Mouse (Mus musculus) CH12.LX (cell line): ENCODE measurements at regions not wholly inside any gene's neighbourhood (a gene's known extent, or its start where the extent isn't known, plus 50 kb on each side); places are given as distances from the start of the nearest gene placed in this dataset.

Source experiments
- DNase-seq: peaks from one replicate; pipeline ENCODE4 v3.0.0-alpha.2; 2013; ENCODE audit errors: extremely low read depth
- H3K27ac ChIP-seq: 2 replicates; pipeline ENCODE4 v1.5.1; 2012; ENCODE audit warnings: low read depth, mild to moderate bottlenecking, control low read depth, moderate library complexity; ENCODE audit not compliant: insufficient read depth
- H3K27me3 ChIP-seq: replicated peaks from 2 replicates; pipeline ENCODE3; 2012; ENCODE audit warnings: inconsistent platforms
- H3K36me3 ChIP-seq, 2 experiments: replicated peaks in 1 of 2; 2 replicates each; pipeline versions ENCODE3 to v1.6.1; 2012; ENCODE audit warnings: inconsistent platforms in 1 of 2, low read length in 1 of 2, mild to moderate bottlenecking in 1 of 2, mixed read lengths in 1 of 2, moderate library complexity in 1 of 2; ENCODE audit not compliant: control insufficient read depth in 1 of 2, insufficient read depth in 1 of 2
- H3K4me1 ChIP-seq, 2 experiments: 2 replicates each; pipeline ENCODE4 v1.6.1; 2012; ENCODE audit warnings: inconsistent platforms in 1 of 2, moderate library complexity in 1 of 2; ENCODE audit not compliant: insufficient read depth in 2 of 2, control insufficient read depth in 1 of 2
- H3K4me2 ChIP-seq: 2 replicates; pipeline ENCODE4 v1.6.1; 2012; ENCODE audit warnings: low read depth, mild to moderate bottlenecking, control low read depth; ENCODE audit not compliant: poor library complexity, insufficient read depth, severe bottlenecking
- H3K4me3 ChIP-seq, 3 experiments: fragments of 150-350 bp in 1 of 3; sonication (generic) in 1 of 3; replicated peaks in 1 of 3; 2 replicates each; pipeline versions ENCODE3 to v1.5.1; 2011 to 2012; ENCODE audit warnings: low read depth in 2 of 3, low read length in 2 of 3, mild to moderate bottlenecking in 2 of 3, moderate library complexity in 2 of 3, control low read depth in 1 of 3, improper control_type of control experiment in 1 of 3, inconsistent platforms in 1 of 3, mixed read lengths in 1 of 3; ENCODE audit not compliant: poor library complexity in 1 of 3
- H3K79me2 ChIP-seq: replicated peaks from 2 replicates; pipeline ENCODE4 v1.6.1; 2012; ENCODE audit warnings: mild to moderate bottlenecking, moderate library complexity; ENCODE audit not compliant: control insufficient read depth, poor library complexity, insufficient read depth, severe bottlenecking; ENCODE audit errors: extremely low read depth
- H3K9ac ChIP-seq: 2 replicates; pipeline ENCODE4 v1.6.1; 2012; ENCODE audit warnings: low read depth, mild to moderate bottlenecking, control low read depth, moderate library complexity; ENCODE audit not compliant: insufficient read depth
- H3K9me3 ChIP-seq: replicated peaks from 2 replicates; pipeline ENCODE3; 2012; ENCODE audit warnings: low read length, inconsistent platforms, mixed read lengths
- CTCF ChIP-seq, 2 experiments: IDR thresholded peaks in 1 of 2; conservative IDR thresholded peaks in 1 of 2; 2 replicates each; pipeline ENCODE4 v1.5.1; 2011 to 2012; ENCODE audit warnings: low read depth in 2 of 2, low read length in 2 of 2, improper control_type of control experiment in 1 of 2, inconsistent platforms in 1 of 2, mild to moderate bottlenecking in 1 of 2, moderate library complexity in 1 of 2
- GABPA ChIP-seq: IDR thresholded peaks from 2 replicates; pipeline ENCODE4 v1.6.1; 2012; ENCODE audit warnings: low read depth, low read length, improper control_type of control experiment, inconsistent platforms; ENCODE audit not compliant: insufficient replicate concordance
- IRF4 ChIP-seq: IDR thresholded peaks from 2 replicates; pipeline ENCODE4 v1.6.1; 2014; ENCODE audit warnings: low read depth, mild to moderate bottlenecking, inconsistent platforms, low read length, improper control_type of control experiment
- JUN ChIP-seq: IDR thresholded peaks from 2 replicates; pipeline ENCODE4 v1.6.1; 2011; ENCODE audit warnings: low read depth, mild to moderate bottlenecking, low read length, improper control_type of control experiment, moderate library complexity; ENCODE audit not compliant: insufficient read depth
- KAT2A ChIP-seq: IDR thresholded peaks from 2 replicates; pipeline ENCODE4 v1.6.1; 2012; ENCODE audit warnings: low read length, improper control_type of control experiment, inconsistent platforms; ENCODE audit not compliant: insufficient replicate concordance
- MAFK ChIP-seq: IDR thresholded peaks from 2 replicates; pipeline ENCODE4 v1.6.1; 2011; ENCODE audit warnings: low read length, improper control_type of control experiment; ENCODE audit not compliant: insufficient replicate concordance
- MAX ChIP-seq: IDR thresholded peaks from 2 replicates; pipeline ENCODE4 v1.6.1; 2011; ENCODE audit warnings: low read length, improper control_type of control experiment
- MAZ ChIP-seq: IDR thresholded peaks from 2 replicates; pipeline ENCODE4 v1.6.1; 2012; ENCODE audit warnings: low read depth, mild to moderate bottlenecking, inconsistent platforms, low read length, improper control_type of control experiment, moderate library complexity
- MXI1 ChIP-seq: IDR thresholded peaks from 2 replicates; pipeline ENCODE4 v1.6.1; 2011; ENCODE audit warnings: mild to moderate bottlenecking, low read depth, low read length, improper control_type of control experiment
- NELFE ChIP-seq: IDR thresholded peaks from 2 replicates; pipeline ENCODE4 v1.6.1; 2011; ENCODE audit warnings: low read depth, low read length, improper control_type of control experiment
- PAX5 ChIP-seq: IDR thresholded peaks from 2 replicates; pipeline ENCODE4 v1.6.1; 2012; ENCODE audit warnings: low read length, inconsistent platforms, mixed read lengths
- POLR2A ChIP-seq: IDR thresholded peaks from 2 replicates; pipeline ENCODE4 v1.6.1; 2011; ENCODE audit warnings: low read depth, mild to moderate bottlenecking, improper control_type of control experiment, low read length
- POLR2AphosphoS2 ChIP-seq: IDR thresholded peaks from 2 replicates; pipeline ENCODE4 v1.6.1; 2011; ENCODE audit warnings: low read depth, low read length, improper control_type of control experiment
- RAD21 ChIP-seq: IDR thresholded peaks from 2 replicates; pipeline ENCODE4 v1.6.1; 2011; ENCODE audit warnings: low read depth, mild to moderate bottlenecking, low read length, improper control_type of control experiment, moderate library complexity
- SMC3 ChIP-seq: IDR thresholded peaks from 2 replicates; pipeline ENCODE4 v1.6.1; 2011; ENCODE audit warnings: low read depth, low read length, improper control_type of control experiment
- UBTF ChIP-seq: IDR thresholded peaks from 2 replicates; pipeline ENCODE4 v1.6.1; 2012; ENCODE audit warnings: low read depth, mild to moderate bottlenecking, inconsistent platforms, low read length, improper control_type of control experiment, moderate library complexity
- ZKSCAN1 ChIP-seq: IDR thresholded peaks from 2 replicates; pipeline ENCODE4 v1.6.1; 2012; ENCODE audit warnings: low read depth, inconsistent platforms, low read length, improper control_type of control experiment, borderline replicate concordance
- ZMIZ1 ChIP-seq: IDR thresholded peaks from 2 replicates; pipeline ENCODE4 v1.6.1; 2012; ENCODE audit warnings: low read depth, mild to moderate bottlenecking, inconsistent platforms, low read length, improper control_type of control experiment
- ZNF384 ChIP-seq: IDR thresholded peaks from 2 replicates; pipeline ENCODE4 v1.6.1; 2012; ENCODE audit warnings: low read depth, low read length, improper control_type of control experiment, inconsistent platforms
- dilution Hi-C: fragments of 300-500 bp; cut with MboI; formaldehyde crosslinking; loops from 2 replicates; pipeline ENCODE4 v1.14.3; 2020; ENCODE audit warnings: low sequenced_read_pairs; ENCODE audit not compliant: extremely low pct_unique_long_range_greater_than_20kb, extremely low pct_ligation_motif_present
- in situ Hi-C: fragments of 300-500 bp; cut with MboI; formaldehyde crosslinking; loops from 3 replicates; pipeline ENCODE4 v1.14.3; 2019; ENCODE audit warnings: low sequenced_read_pairs, low pct_ligation_motif_present, low pct_unique_long_range_greater_than_20kb, mixed read lengths

GRCm38 (mm10) chr1:183699284-183699683 is 281.3 kb downstream of the Hhipl2 start:
- DNase-seq, result peak; percentile 38
- in situ Hi-C loops, result no loop called here

GRCm38 (mm10) chr1:183702888-183703287 is 284.9 kb downstream of the Hhipl2 start:
- Histone ChIP-seq H3K79me2 (no peaks in the 10 kb centered on the region), H3K9me3 (no peaks in the 10 kb centered on the region), H3K4me2 (no peak overlapping the region), H3K4me1 (no peaks in the 10 kb centered on the region), H3K36me3 (no peaks in the 10 kb centered on the region), H3K27me3 (no peaks in the 10 kb centered on the region), H3K27ac (no peak overlapping the region), H3K4me3 (no peak overlapping the region), H3K9ac (no peak overlapping the region)
- in situ Hi-C loops (no loop called here), dilution Hi-C loops (no loop called here)
- DNase-seq, result no peak
- no peak for TF ChIP-seq GABPA
- no peak for TF ChIP-seq IRF4
- no peak for TF ChIP-seq MAZ

More at GRCm38 (mm10) chr1:183699284-183699683, 281.3 kb downstream of the Hhipl2 start:
- H3K36me3 ChIP-seq, result no peaks in the 10 kb centered on the region
- no peak overlapping the region for H3K9ac ChIP-seq
- no peak overlapping the region for H3K4me2 ChIP-seq
- peaks cover 0 to 5% of the 10 kb centered on the region in 2 experiments; a peak in 2 of 4 replicates for H3K4me1 ChIP-seq
- no peak overlapping the region for H3K4me3 ChIP-seq
- H3K27me3 ChIP-seq, result no peaks in the 10 kb centered on the region
- H3K9me3 ChIP-seq, result no peaks in the 10 kb centered on the region
- TF ChIP-seq ZNF384 (no peak), ZMIZ1 (no peak), PAX5 (no peak), UBTF (no peak), MAFK (no peak), POLR2AphosphoS2 (no peak), POLR2A (no peak), CTCF (conservative IDR thresholded peaks at IDR 0.05 in 1 of 2, IDR thresholded peaks at IDR 0.05 in 1 of 2; ENCODE audit: low read depth in 2 of 2, low read length in 2 of 2) (peak in 1 of 2 experiments; percentile 59; a peak in 2 of 4 replicates), KAT2A (no peak), NELFE (no peak), ZKSCAN1 (no peak), MAX (no peak), MXI1 (no peak), RAD21 (peak; percentile 26), SMC3 (peak; percentile 45), JUN (no peak)
- no peaks in the 10 kb centered on the region for H3K79me2 ChIP-seq
- dilution Hi-C loops, result no loop called here
- no peak overlapping the region for H3K27ac ChIP-seq
